Mouse (Mus musculus) adrenal gland, postnatal 36 days (tissue): ENCODE data around the gene Gm11939. TPM values are rescaled to one million over a fixed set of nuclear protein-coding genes. Genes with fewer than 3 reads are reported as not detected.

Experiments used
- total RNA-seq, 2 experiments: library from RNA; stranded (reverse); gene quantifications; 2 replicates each; pipeline ENCODE4 v1.2.3; 2021

The Gm11939 gene
- total RNA-seq, 2 experiments from 2014 or later, result not detected

Other genes with a start within 250 kb of the Gm11939 start
- not detected for gene Krt25, start 236.5 kb downstream of the Gm11939 start, total RNA-seq
- not detected for gene Krt26, start 221.5 kb downstream of the Gm11939 start, total RNA-seq
- not detected for gene Krt27, start 208.4 kb downstream of the Gm11939 start, total RNA-seq
- gene Krt28, start 184.6 kb downstream of the Gm11939 start, total RNA-seq, result not detected
- 1 to 10 TPM; 4.4 to 6.4 TPM for gene Krt10, start 170.1 kb downstream of the Gm11939 start, total RNA-seq
- not detected for gene Krt12, start 137.2 kb downstream of the Gm11939 start, total RNA-seq
- under 1 TPM in 1 of 2 experiments, not detected in 1; 0.26 TPM for gene Krt20, start 121.3 kb downstream of the Gm11939 start, total RNA-seq
- gene Krt23, start 66.3 kb downstream of the Gm11939 start, total RNA-seq, result under 1 TPM in 1 of 2 experiments, not detected in 1; 0.16 TPM
- gene Krt39, start 38.1 kb downstream of the Gm11939 start, total RNA-seq, result not detected
- gene Krt40, start 16.3 kb downstream of the Gm11939 start, total RNA-seq, result not detected
- gene Krtap3-3, start 8.6 kb downstream of the Gm11939 start, total RNA-seq, result not detected
- gene Krtap3-2, start 2.6 kb downstream of the Gm11939 start, total RNA-seq, result not detected
- not detected for gene Krtap3-1, start 7.2 kb upstream of the Gm11939 start, total RNA-seq
- not detected for gene Krtap1-5, start 21.6 kb upstream of the Gm11939 start, total RNA-seq
- gene Krtap1-4, start 24.2 kb upstream of the Gm11939 start, total RNA-seq, result not detected
- gene Krtap1-3, start 31.9 kb upstream of the Gm11939 start, total RNA-seq, result not detected
- gene Krtap9-3, start 38.6 kb upstream of the Gm11939 start, total RNA-seq, result not detected
- not detected for gene Gm11938, start 43.8 kb upstream of the Gm11939 start, total RNA-seq
- not detected for gene Gm11937, start 50.7 kb upstream of the Gm11939 start, total RNA-seq
- not detected for gene Krtap2-4, start 55.4 kb upstream of the Gm11939 start, total RNA-seq
- not detected for gene Gm11562, start 61.0 kb upstream of the Gm11939 start, total RNA-seq
- not detected for gene Krtap4-1, start 68.8 kb upstream of the Gm11939 start, total RNA-seq
- gene Krtap4-2, start 75.6 kb upstream of the Gm11939 start, total RNA-seq, result not detected
- gene Krtap4-7, start 84.6 kb upstream of the Gm11939 start, total RNA-seq, result not detected
- gene Gm11555, start 90.8 kb upstream of the Gm11939 start, total RNA-seq, result not detected
- not detected for gene Gm11563, start 99.5 kb upstream of the Gm11939 start, total RNA-seq
- not detected for gene Krtap4-6, start 106.5 kb upstream of the Gm11939 start, total RNA-seq
- not detected for gene Gm14190, start 131.3 kb upstream of the Gm11939 start, total RNA-seq
- gene Gm14180, start 174.8 kb upstream of the Gm11939 start, total RNA-seq, result not detected
- gene Gm11595, start 213.4 kb upstream of the Gm11939 start, total RNA-seq, result not detected
- not detected for gene Krtap4-8, start 221.2 kb upstream of the Gm11939 start, total RNA-seq
- gene Krtap4-9, start 225.7 kb upstream of the Gm11939 start, total RNA-seq, result not detected
- not detected for gene Gm11596, start 234.0 kb upstream of the Gm11939 start, total RNA-seq
- not detected for gene Gm11569, start 239.5 kb upstream of the Gm11939 start, total RNA-seq
- gene Gm11554, start 245.0 kb upstream of the Gm11939 start, total RNA-seq, result not detected